Mouse (Mus musculus): ENCODE data around the gene 4930453N24Rik. TPM values are rescaled to one million over a fixed set of nuclear protein-coding genes. Genes with fewer than 3 reads are reported as not detected.
A peak's percentile ranks its signal among the peaks of the same experiment; 100 is the strongest.

4930453N24Rik gene
- total RNA-seq (2014; fragmentation: Nextera tagmentation) (46.7 and 55.1 TPM in 2 replicates), total RNA-seq (2017) (34.0 and 37.4 TPM in 2 replicates)

DNA sequence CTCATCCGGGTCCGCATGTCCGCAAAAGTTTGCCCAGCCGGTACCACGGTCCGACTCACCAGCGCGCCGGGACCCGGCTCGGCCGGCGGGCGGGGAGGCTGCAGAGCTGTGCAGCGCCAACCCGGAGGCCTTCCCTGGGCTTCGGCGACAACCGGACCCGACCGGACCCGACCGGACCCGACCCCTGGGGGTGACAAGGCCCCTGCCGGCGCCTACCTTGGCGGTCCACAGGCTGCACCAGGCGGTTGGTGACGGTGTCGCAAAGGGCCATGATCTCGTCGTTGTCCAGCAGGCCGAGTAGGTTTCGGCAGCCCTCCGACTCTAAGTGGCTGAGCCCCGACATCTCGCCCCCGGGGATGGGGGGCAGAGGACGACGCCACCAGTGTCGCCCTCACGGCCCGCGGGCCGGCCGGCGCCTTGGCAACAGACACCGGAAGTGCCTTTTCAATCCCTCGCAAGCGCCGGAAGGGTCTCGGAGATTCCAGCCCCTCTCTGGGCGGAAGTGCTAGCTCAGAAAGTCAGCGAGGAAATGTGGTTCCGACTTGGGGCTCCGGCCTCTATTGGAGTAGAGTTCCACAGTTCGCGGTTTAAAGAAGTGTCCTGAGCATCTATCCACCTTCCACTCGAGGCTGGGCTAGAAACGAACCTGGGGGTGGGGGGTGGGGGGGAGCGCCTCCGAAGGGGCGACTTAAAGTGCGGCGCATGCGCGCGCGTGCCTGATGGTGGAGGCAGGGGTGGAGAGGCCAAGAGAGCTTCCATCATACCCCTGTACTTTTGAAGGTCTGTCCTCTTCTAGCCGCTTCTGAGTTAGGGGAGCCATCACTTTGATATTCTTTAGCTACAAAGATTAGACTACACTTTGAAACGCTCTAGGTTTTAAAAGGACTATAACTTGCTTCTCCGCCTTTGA lies at the start of gene 4930453N24Rik:
Gene 4930453N24Rik, minus strand, starts transcription at position 641 of the 910 bp plus-strand sequence.
- ATAC-seq (replicated peaks; ENCODE audit: low FRiP score, low TSS enrichment, poor library complexity, severe bottlenecking): peak; percentile 95

DNA sequence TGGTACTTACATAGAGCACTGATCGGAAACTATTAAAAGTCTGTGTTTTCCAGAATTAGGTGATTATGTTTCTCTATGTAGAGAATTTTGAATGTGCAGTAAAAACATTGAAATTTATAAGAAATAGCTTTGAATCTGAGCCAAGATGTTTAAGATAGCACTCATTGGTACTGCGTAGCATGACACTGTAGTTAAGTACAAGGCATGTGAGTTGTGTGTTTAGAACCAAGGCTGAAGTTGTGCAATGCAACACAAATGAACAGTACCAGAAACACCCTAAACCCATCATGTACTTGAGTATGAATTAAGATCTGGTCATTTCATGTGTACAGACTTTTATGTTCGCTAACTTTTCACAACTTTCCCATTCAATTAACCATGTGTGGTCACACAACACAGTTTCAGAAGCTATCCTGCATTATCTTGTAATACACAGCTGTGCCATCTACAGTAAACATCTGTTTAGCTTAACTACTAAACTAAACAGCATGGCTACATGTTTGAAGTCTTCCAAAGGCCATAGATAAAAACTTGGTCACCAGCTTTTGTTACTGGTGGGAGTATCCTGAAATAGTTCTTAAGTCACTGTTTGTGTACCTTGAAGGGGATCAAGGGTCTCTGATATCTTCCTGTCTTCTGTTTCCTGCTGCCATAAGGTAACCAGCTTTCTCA lies 46.3 kb upstream of the 4930453N24Rik start:
- ATAC-seq (replicated peaks; ENCODE audit: low FRiP score, low TSS enrichment, poor library complexity, severe bottlenecking): peak; percentile 93

DNA sequence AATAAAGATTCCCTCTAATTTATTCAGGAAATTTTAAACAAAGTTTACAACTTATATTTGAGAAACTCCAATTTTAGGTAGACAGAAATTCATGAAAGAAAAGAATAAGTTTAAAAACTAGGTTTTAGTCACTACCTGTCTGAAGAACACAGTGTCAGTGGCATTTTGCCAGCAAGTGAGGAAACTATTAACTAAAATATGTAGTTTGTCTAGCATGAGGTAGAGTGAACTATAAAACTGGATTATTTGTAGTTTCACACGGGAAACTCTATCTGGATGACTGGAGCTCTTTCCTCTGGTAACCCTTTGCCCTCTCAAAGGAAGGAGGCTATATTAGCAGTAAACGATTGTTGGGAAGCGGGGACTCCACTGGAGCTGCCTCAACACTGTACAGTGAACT lies 32.1 kb upstream of the 4930453N24Rik start:
- no peak for ATAC-seq (replicated peaks; ENCODE audit: low FRiP score, low TSS enrichment, poor library complexity, severe bottlenecking)

DNA sequence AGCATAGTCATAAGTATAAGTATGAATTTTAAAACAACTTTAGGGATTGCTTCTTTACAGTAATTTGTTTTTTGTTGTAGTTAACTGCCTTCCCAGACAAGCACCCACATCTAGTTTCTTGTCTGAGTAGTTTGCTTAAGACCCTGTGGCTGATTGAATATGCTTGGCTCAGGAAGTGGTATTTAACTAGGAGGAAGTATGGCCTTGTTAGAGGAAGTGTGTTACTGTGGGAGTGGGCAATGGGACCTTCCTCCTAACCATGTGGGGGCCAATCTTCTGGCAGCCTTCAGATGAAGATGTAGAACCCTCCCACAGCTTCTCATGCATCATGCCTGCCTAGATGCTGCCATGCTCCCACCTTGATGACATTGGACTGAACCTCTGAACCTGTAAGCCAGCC lies 30.7 kb upstream of the 4930453N24Rik start:
- no peak for ATAC-seq (replicated peaks; ENCODE audit: low FRiP score, low TSS enrichment, poor library complexity, severe bottlenecking)

DNA sequence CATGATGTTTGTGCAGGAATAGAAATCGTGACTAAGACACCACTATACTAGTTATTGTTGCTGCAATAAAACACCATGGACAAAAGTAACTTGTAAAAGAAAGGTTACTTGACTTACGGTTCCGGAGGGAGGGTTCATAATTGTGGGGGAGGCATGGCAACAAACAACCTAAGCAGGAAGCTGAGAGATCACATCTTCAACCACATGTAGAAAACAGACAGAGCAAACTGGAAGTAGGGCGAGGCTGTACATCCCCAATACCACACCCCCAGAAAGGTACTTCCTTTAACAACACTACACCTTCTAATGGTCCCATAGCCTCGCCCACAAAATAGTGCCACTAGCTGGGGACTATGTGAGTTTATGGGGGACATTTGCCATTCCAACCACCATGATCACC lies 29.4 kb upstream of the 4930453N24Rik start:
- no peak for ATAC-seq (replicated peaks; ENCODE audit: low FRiP score, low TSS enrichment, poor library complexity, severe bottlenecking)

DNA sequence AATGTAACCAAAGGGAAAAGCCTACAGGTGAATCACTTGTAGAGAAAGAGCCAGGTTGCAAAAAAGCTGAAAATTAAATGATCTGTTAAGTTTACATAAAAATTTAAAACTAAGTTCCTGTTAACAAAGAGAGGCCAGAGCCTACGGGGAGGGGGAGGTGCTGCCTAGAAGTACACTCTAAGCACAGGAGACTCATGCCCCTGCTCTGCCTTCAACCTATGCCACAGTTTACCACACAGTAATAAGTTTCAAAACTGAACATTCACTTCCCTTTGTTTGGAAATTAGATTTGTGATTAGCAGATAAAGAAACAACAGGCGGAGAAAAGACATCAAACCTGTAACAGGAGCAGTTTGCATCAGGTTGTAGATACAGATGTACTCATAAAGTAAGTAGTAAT lies 23.8 kb upstream of the 4930453N24Rik start:
- ATAC-seq (replicated peaks; ENCODE audit: low FRiP score, low TSS enrichment, poor library complexity, severe bottlenecking): no peak

DNA sequence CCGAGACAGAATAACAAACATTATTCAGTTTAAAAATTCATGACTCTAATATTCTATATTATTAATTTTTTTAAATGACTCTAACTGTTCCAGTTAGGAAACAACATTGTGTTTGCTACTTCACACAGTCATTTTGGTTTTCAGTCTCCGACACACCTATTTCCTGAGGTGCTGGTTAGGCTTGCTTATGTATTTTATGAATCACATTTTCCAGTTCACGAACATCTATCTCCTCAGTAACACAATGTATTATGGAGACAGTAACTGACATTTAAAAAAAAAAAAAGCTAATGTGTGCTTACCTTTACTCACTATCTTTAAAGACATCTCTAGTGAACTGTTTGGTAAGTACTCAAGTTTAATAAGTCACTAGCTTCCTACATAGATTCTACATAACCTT lies 18.7 kb upstream of the 4930453N24Rik start:
- ATAC-seq (replicated peaks; ENCODE audit: low FRiP score, low TSS enrichment, poor library complexity, severe bottlenecking): no peak

DNA sequence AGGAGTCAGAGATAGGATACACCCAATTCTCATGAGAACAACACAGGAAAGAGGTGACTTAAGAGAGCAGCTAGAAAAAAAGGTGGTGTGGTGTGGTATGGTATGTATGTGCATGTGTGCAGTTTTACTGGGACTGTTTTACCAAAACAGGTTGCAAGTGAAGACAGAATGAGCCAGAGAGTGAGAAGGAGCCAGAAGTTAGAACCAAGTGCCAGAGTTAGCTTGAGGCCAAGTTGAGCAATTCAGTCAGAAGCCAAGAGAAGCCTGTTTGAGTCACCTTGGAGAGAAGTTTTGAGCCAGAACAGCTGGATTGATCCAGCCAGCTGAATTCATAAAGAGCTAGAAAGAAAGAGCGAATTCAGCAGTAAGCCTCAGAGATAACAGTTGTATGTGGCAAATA lies 4.6 kb upstream of the 4930453N24Rik start:
- no peak for ATAC-seq (replicated peaks; ENCODE audit: low FRiP score, low TSS enrichment, poor library complexity, severe bottlenecking)

DNA sequence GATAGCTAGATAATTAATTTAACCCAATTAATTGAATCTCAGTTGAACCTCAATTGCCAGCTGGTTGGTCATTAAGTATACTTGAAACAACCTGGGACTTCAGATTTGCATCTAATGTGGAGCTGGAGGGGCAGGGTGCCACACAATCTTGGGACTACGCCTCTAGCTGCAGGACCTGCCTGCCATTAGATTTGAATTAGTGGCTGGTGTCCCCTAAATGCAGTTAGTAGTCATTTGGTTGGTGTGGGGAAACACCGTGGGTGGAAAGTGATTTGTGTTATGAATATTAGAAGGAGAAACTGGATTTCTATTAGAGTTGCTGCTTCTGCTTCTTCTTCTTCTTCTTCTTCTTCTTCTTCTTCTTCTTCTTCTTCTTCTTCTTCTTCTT lies 464 bp upstream of the 4930453N24Rik start:
- ATAC-seq (replicated peaks; ENCODE audit: low FRiP score, low TSS enrichment, poor library complexity, severe bottlenecking): no peak

DNA sequence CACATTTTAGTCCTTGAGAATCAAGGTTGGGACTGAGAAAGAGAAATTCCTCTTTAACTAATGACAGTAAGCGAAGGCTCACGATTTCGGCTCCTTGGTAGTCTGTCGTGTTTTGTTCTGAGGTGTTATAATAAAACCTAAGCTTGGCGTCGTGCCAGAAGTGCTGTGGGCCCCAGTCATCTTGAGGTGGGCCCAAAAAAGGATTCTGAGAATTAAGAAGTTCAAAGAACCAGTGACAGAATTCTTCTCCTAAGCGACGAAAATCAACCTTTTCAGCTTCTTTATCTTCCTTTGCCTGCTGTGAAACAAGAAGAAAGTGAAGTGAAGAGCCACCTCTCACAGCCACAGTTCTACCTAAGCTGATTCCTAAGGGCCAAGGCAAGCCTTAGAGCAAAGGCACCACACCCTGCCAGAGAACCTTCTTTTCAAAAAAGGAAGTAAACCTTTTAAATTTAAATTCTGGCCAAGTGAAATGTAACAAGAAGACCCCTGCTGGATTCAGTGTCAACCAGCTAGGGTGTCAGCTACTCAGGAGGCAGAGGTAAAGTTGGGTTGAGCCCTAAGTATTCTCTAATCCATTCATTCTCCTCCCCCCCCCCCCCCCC lies 4.2 kb downstream of the 4930453N24Rik start:
- no peak for ATAC-seq (replicated peaks; ENCODE audit: low FRiP score, low TSS enrichment, poor library complexity, severe bottlenecking)

DNA sequence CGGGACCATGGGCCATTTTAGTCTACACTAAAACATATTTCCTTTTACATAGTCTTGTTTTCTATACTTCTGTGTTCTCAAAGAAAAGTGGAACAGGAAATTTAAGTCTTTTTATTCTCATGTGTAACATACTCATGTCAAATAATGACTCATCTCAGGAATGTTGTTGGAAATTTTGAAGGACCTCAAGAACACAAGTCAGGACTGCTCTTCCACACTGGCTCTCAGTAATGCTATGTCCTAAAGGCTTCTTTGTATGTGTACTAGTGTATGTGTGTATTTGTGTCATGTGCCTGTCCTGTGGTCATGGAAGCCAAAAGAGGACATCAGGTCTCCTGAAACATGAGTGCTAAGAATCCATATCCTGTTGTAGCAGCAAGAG lies 11.7 kb downstream of the 4930453N24Rik start:
- ATAC-seq (replicated peaks; ENCODE audit: low FRiP score, low TSS enrichment, poor library complexity, severe bottlenecking): no peak; the same call in 1 of the 2 replicates

DNA sequence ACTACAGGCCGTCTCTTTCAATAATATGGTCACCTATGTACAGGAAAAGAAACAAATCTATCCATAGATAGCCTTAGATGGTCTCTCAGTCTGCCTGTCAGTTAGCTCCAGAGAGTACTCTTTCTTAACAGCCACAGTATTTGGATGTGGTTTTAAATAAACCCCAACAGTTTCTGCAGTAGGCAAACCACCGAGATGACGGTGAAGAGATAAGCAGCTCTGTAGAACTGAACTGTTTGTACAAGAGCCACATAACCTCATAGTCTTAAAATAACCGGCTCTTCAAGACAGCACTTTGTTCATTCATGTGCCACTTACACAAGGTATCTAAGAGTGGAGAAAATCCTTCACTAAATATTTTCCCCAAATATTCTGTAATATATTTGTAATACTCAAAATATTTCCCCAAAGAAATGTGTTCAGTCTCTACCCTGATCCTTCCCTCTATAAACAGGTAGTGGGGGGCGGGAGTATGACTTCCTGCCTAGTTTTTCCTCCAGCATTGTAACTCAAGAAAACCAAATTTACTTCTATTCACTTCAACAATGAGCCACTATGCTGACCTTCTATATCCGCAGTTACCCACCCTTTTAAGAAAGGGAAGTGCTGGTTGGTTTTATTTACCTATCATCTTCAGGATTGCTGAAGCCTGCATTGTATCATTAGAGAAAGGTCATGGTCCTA lies 12.3 kb downstream of the 4930453N24Rik start:
- peak; percentile 88 for ATAC-seq (replicated peaks; ENCODE audit: low FRiP score, low TSS enrichment, poor library complexity, severe bottlenecking)

DNA sequence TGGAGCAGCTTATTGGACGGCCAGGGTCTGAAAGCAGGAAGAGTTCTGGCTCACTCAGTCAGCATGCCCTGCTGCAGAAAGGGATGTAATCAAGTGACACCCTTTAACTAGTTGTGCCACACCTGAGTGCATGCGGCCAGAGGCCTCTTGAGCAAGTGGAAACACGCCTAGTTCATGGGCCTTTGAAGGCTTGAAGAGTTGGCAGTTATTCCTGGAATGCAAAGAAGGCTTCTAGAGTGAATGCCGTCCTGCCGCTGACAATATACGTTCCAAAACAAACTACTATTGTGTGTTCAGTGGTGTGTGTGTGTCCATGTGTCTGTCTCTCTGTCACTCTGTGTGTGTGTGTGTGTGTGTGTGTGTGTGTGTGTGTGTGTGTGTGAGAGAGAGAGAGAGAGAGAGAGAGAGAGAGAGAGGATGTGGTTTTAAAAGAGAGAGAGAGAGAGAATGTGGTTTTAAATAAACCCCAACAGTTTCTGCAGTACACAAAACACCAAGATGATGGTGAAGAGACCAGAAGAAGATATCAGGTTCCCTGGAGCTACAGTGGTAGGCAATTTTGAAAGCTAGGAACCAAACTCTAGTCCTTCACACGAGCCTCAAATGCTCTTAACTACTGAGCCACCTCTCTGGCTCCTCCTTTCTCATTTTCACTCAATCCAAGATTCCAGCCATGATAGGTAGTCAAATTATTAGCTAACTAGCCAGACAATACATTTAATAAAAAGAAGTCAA lies 13.1 kb downstream of the 4930453N24Rik start:
- peak; percentile 2; the same call in 1 of the 2 replicates for ATAC-seq (replicated peaks; ENCODE audit: low FRiP score, low TSS enrichment, poor library complexity, severe bottlenecking)

DNA sequence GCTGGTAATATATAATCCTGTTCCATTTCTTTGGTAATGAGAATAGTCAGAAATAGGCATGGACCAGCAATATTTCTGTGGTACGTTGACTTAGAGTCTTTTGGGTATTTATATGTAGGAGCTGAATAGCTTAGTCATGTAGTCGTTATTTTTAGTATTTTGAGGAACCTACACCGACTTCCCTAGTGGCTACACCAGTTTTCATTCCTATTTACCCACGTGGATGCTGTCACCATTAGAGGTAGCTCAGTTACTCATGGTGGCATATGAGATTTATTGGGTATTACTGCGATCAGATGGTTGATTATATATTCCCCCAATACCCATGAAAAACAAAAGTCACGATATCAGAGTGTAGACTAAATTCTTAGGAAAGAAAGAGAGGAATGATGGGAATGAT lies 14.6 kb downstream of the 4930453N24Rik start:
- ATAC-seq (replicated peaks; ENCODE audit: low FRiP score, low TSS enrichment, poor library complexity, severe bottlenecking): no peak

DNA sequence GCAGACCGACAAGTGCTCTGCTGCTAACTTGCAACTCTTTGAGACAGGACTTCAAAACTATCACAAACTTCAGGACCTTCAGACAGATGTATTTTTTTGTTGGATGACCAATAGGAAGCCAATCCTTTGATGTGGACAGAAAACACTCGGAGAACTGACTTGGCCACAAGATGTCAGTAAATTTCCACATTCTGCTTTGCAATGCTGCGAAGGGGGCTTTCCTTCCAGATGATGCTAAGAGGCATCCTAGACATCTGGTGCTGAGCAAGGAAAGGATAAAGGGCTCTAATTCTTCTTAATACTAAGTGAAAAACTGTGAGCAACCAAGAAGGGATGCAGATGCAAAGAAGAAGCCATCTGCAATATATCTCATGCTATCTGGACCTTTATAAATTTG lies 16.2 kb downstream of the 4930453N24Rik start:
- 0 out of 2 replicates have a peak, but pooled peaks have one; percentile 25 for ATAC-seq (replicated peaks; ENCODE audit: low FRiP score, low TSS enrichment, poor library complexity, severe bottlenecking)

DNA sequence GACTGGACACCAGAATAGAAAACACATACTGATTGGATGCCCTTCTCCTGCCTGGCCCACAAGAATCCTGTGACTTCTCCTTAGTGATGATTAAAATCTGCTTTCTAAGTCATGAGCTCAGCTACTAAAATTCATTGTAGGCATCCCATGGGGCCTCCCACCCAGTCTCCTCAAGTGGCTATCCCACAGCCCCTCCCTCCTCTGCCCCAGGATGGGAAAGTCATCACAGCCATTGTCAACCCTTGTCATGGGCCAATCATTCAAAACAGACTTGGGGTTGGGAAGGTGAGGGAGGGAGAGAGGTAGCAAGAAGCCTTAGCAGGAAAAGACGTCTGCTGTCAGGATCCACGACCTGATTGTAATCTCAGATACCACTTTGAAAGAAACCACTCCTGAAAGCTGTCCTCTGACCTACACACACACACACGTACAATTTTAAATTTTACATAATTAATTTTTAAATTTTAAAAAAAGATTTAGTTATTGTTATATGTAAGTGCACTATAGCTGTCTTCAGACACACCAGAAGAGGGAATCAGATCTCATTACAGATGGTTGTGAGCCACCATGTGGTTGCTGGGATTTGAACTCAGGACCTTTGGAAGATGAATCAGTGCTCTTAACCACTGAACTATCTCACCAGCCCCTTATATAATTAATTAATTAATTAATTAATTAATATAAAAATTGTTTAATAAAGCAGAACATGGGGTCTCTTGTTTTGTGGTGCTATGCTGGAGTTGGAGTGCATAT lies 16.8 kb downstream of the 4930453N24Rik start:
- no peak for ATAC-seq (replicated peaks; ENCODE audit: low FRiP score, low TSS enrichment, poor library complexity, severe bottlenecking)

DNA sequence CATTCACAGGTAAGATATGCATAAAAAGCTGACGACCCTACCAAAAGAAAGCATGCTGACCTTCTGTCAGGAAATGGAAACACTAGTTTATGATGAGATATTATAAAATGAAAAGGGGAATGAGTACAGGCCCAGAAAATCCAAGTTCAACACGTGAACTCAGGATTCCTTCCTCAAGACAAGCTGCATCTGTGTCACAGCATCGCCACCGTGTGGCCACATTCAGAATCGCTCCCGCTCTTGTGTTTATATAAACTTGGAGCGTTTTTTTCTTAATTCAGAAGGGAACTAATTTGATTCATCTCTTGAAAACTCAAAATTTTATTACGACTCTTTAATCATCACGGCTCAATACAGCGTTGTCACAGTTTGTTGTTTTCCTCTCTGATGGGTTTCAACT lies 22.7 kb downstream of the 4930453N24Rik start:
- peak; percentile 73; the same call in 1 of the 2 replicates for ATAC-seq (replicated peaks; ENCODE audit: low FRiP score, low TSS enrichment, poor library complexity, severe bottlenecking)

DNA sequence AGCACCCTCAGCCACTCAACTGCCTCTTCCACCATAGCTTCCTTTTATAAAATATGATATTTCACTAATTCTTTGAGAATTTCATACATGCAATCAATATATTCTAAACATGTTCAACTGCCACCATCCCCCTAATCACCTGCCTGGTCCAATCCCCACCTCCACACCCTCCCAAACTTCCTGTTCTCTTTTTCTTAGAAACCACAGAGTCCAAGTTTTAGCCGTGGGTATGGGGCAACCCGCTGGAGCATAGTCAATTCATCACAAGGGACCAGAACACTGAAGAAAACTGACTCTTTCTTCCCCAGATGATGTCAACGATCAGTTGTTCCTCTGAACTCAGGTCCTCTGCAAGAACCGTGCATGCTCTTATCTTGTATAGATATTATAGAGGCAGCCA lies 25.9 kb downstream of the 4930453N24Rik start:
- no peak for ATAC-seq (replicated peaks; ENCODE audit: low FRiP score, low TSS enrichment, poor library complexity, severe bottlenecking)
